Mouse (Mus musculus) testis, adult 2 months (tissue): ENCODE data around the gene St7l.

Experiments
- CTCF ChIP-seq: fragments of 200-500 bp; IDR thresholded peaks from 2 replicates; pipeline ENCODE4 v1.5.1; 2012; ENCODE audit warnings: low read depth, mild to moderate bottlenecking, inconsistent platforms, low read length, moderate library complexity; ENCODE audit not compliant: control insufficient read depth, insufficient read depth, insufficient replicate concordance
- POLR2A ChIP-seq: fragments of 200-500 bp; IDR thresholded peaks from 2 replicates; pipeline ENCODE4 v1.6.1; 2012; ENCODE audit warnings: low read depth, mild to moderate bottlenecking, inconsistent platforms, low read length, moderate library complexity; ENCODE audit not compliant: control insufficient read depth

GRCm38 (mm10) chr3:104815346-104815745, 48.5 kb upstream of the St7l start:
- TF ChIP-seq CTCF (no peak), POLR2A (no peak)
